Mouse (Mus musculus) embryonic facial prominence, embryonic 10.5 days (tissue): Measurements from ENCODE around the gene Abt1. TPM values are rescaled to one million over a fixed set of nuclear protein-coding genes. Genes with fewer than 3 reads are reported as not detected.
A peak's percentile ranks its signal among the peaks of the same experiment; 100 is the strongest.

ENCODE experiments used
- DNase-seq: peaks from one replicate; pipeline ENCODE4 v3.0.0-alpha.2; 2017; ENCODE audit warnings: low spot score
- H3K27ac ChIP-seq: fragments of 300-500 bp; sonication (generic); replicated peaks from 2 replicates; pipeline ENCODE4 v1.5.1; 2016; ENCODE audit warnings: mild to moderate bottlenecking
- H3K27me3 ChIP-seq: fragments of 300-500 bp; sonication (generic); replicated peaks from 2 replicates; pipeline ENCODE4 v1.6.1; 2016; ENCODE audit warnings: low read depth, mild to moderate bottlenecking; ENCODE audit not compliant: poor library complexity, severe bottlenecking
- H3K36me3 ChIP-seq: fragments of 300-500 bp; sonication (generic); replicated peaks from 2 replicates; pipeline ENCODE4 v1.6.1; 2016; ENCODE audit warnings: mild to moderate bottlenecking, moderate library complexity
- H3K4me1 ChIP-seq: fragments of 300-500 bp; sonication (generic); 2 replicates; pipeline ENCODE4 v1.6.1; 2016
- H3K4me3 ChIP-seq: fragments of 300-500 bp; sonication (generic); 2 replicates; pipeline ENCODE4 v1.5.1; 2016; ENCODE audit warnings: mild to moderate bottlenecking, moderate library complexity
- H3K9me3 ChIP-seq: fragments of 300-500 bp; sonication (generic); 2 replicates; pipeline ENCODE4 v1.6.1; 2016; ENCODE audit warnings: mild to moderate bottlenecking
- WGBS: fragments of 180-500 bp; shearing (Covaris S2); methylation state at CpG from one replicate; pipeline ENCODE4 v1.1.7; 2016; 5-methylcytosine and 5-hydroxymethylcytosine counted together
- polyA plus RNA-seq: library from polyadenylated mRNA; unstranded; fragments of >200 nt; fragmentation: Nextera tagmentation; extraction: Ambion mirVana; gene quantifications from 2 replicates; pipeline ENCODE4 v1.2.1, GENCODE M21; 2016

The Abt1 gene
- polyA plus RNA-seq, 1 experiment from 2014 or later: 15.6 TPM

GRCm38 (mm10) chr13:23368583-23369420 lies 54.9 kb downstream of the Abt1 start, which contains the start of gene Zfp322a:
Zfp322a (minus strand) TSS chr13:23369208.
- Histone ChIP-seq H3K9me3 (no peaks in the 10 kb centered on the region), H3K36me3 (peaks cover 28% of the 10 kb centered on the region), H3K4me1 (peaks cover 26% of the 10 kb centered on the region), H3K27ac (peak within 1 kb of the TSS; percentile 91), H3K27me3 (no peaks in the 10 kb centered on the region), H3K4me3 (peak within 1 kb of the TSS; percentile 83)
- under 1% methylated on average over 55 of the region's 55 CpGs for WGBS
- peak; percentile 97 for DNase-seq

Other genes starting within 250 kb of the Abt1 start
- gene Vmn1r220, start 235.9 kb downstream of the Abt1 start, polyA plus RNA-seq: not detected in 2 replicates
- gene Vmn1r221, start 209.7 kb downstream of the Abt1 start, polyA plus RNA-seq: not detected in 2 replicates
- gene Vmn1r222, start 187.9 kb downstream of the Abt1 start, polyA plus RNA-seq: not detected in 2 replicates
- not detected in 2 replicates for gene Vmn1r223, start 176.7 kb downstream of the Abt1 start, polyA plus RNA-seq
- gene Zfp322a, start 54.7 kb downstream of the Abt1 start, polyA plus RNA-seq: 59.9 and 60.6 TPM in 2 replicates
- gene Btn1a1, start 42.0 kb upstream of the Abt1 start, polyA plus RNA-seq: 0.12 and 0.16 TPM in 2 replicates
- gene Btn2a2, start 65.0 kb upstream of the Abt1 start, polyA plus RNA-seq: 0.99 and 1.2 TPM in 2 replicates
- gene Hist1h4h, start 107.2 kb upstream of the Abt1 start, polyA plus RNA-seq: 2.7 and 3.0 TPM in 2 replicates
- gene Hist1h2af, start 110.0 kb upstream of the Abt1 start, polyA plus RNA-seq: 4.8 and 5.5 TPM in 2 replicates
- gene Hist1h3g, start 111.6 kb upstream of the Abt1 start, polyA plus RNA-seq: 6.5 and 7.7 TPM in 2 replicates
- 1.1 TPM in 2 replicates for gene Hist1h2bh, start 119.5 kb upstream of the Abt1 start, polyA plus RNA-seq
- gene Hist1h3f, start 120.2 kb upstream of the Abt1 start, polyA plus RNA-seq: 0.97 and 1.2 TPM in 2 replicates
- gene Hist1h4f, start 127.8 kb upstream of the Abt1 start, polyA plus RNA-seq: 1.00 and 1.2 TPM in 2 replicates
- 0.58 and 0.60 TPM in 2 replicates for gene Hist1h1d, start 129.4 kb upstream of the Abt1 start, polyA plus RNA-seq
- 5.8 and 6.8 TPM in 2 replicates for gene Hist1h3e, start 138.5 kb upstream of the Abt1 start, polyA plus RNA-seq
- 96.8 and 97.7 TPM in 2 replicates for gene Hist1h2ae, start 147.4 kb upstream of the Abt1 start, polyA plus RNA-seq
- gene Hist1h2bg, start 147.5 kb upstream of the Abt1 start, polyA plus RNA-seq: 7.0 and 9.8 TPM in 2 replicates
- 4.0 and 4.8 TPM in 2 replicates for gene Hist1h2bf, start 150.3 kb upstream of the Abt1 start, polyA plus RNA-seq
- 0.97 and 3.8 TPM in 2 replicates for gene Hist1h2ad, start 150.5 kb upstream of the Abt1 start, polyA plus RNA-seq
- gene Hist1h3d, start 151.9 kb upstream of the Abt1 start, polyA plus RNA-seq: 9.3 and 10.5 TPM in 2 replicates
- 97.2 and 97.7 TPM in 2 replicates for gene Hist1h4d, start 157.7 kb upstream of the Abt1 start, polyA plus RNA-seq
- gene Hist1h2be, start 197.3 kb upstream of the Abt1 start, polyA plus RNA-seq: 3.1 and 4.0 TPM in 2 replicates
- gene Hist1h1e, start 198.7 kb upstream of the Abt1 start, polyA plus RNA-seq: 18.4 and 19.5 TPM in 2 replicates